Mouse (Mus musculus) cerebellum, adult (tissue): Measurements from ENCODE around the gene Clec10a.
"Not testable (repeated sequence)": the region's sequence is repeated elsewhere in the genome, so short reads cannot be mapped to it uniquely, and the experiment has no call there.

ENCODE experiments used
- ATAC-seq: cut with Nextera tagmentation; 2 replicates; pipeline ENCODE4 v1.9.2; 2017; ENCODE audit warnings: mild to moderate bottlenecking, moderate library complexity, mixed read lengths; ENCODE audit not compliant: insufficient number of reproducible peaks, low FRiP score, low TSS enrichment

The Clec10a gene

DNA sequence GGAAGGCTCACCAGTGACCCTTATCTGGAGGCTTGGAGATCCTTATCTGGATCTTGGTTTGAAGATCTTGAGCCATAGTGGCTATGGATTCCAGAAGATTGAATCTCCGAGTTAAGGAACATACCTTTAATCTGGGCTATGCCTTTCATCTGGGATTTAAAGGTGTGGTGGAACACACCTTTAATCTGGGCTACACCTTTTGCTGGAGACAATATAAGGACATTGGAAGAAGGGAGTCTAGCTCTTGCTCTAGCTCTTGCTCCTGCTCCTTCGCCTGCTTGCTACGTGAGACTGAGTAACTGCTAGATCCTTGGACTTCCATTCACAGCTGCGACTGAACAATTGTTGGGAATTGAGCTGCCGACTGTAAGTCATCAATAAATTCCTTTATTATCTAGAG, at the start of gene Clec10a:
Gene Clec10a (plus strand): TSS at position 301 of the 400 bp plus-strand sequence.
- not testable (repeated sequence) for ATAC-seq

DNA sequence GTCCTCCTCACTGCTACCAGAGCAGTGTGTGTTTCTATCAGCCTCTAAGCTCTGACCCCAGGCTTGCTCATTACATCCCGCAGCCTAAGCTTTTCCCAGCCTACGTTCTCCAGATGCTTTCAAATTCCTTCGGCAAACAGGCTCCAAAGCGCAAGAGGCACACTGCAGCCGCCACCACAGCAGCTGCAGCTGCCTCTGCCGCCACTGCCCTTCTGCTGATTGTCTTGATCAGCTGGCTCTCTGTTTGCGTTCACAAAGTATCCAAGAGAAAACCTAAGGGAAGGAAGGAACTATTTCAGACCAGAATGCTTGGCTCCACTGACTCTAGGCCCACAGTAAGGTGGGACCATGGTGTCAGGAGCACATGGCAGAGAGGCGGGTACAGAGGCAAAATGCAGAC, 48.9 kb upstream of the Clec10a start:
- ATAC-seq = no peak

DNA sequence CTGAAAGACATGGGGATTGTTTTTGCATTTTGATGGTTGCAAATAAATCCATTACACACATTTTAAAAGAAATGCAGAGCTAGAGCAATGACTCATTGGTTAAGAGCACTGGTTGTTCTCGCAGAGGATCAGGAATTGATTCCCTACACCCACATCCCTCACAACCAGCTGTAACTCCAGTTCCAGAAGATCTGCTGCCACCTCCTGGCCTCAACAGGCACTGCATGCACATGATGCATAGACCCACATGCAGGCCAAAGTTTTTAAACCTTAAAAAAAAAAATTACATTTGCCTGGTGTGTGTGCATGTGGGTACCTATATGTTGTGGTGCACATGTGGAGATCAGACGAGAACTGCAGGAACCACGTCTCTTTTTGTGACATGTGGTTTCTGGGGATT, 45.9 kb upstream of the Clec10a start:
- ATAC-seq = no peak

DNA sequence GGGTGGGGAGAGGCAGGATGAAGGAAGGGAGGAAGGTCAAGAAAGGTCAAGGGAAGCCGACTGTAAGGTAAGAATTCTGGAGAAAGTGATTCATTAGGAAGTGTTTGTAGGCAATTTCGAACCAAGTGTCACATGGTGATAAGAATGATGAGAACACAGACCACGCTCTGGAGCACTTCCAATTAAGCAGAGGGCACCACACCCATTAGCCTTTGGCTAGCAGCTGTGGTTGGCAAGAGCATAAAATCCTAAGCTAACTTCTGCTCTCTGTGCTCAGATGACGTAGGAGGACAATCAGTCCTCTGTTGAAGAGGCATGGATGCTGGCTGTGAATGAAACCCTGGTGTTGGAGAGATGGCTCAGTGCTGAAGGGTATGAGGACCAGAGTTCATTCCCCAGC, 41.4 kb upstream of the Clec10a start:
- ATAC-seq = no peak

DNA sequence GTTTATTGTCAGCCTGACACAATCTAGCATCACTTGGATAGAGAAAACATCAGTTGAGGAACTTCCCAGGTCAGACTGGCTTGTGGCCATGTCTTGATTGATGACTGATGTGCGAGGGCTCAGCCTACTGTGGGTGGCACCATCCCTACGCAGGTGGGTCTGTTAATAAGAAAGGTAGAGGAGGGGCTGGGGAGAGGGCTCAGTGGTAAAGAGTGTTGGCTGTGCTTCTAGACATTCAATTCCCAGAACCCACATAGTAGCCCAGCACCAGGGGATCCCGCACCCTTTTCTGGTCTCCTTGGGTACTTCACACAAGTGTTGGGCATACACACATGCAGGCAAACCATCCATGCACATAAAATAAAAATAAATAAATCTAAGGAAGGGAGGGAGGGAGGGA, 40.1 kb upstream of the Clec10a start:
- no peak for ATAC-seq

DNA sequence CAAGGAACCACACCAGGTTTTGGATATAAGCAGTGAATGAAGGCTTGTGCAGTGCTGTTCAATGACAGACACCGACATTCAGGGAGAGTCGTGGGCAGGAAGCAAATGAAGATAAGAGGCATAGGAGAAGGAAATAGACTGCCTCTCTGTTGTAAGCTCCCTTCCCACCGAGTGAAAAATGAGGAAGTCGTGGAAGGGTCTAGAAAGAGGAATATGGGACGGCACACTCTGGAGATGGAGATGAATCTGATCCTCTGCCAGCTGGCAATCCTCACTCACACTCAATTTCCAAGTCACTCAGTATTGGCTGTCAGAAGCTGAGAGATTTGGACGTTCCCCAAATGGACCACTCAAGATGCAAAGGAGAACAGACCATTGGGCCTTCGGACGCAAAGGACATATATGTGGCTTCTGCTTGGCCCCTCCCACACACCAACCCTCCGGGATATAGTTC, 26.0 kb upstream of the Clec10a start, which contains the start of gene Mgl2:
Gene Mgl2 (plus strand): TSS at position 404 of the 454 bp plus-strand sequence.
- ATAC-seq = no peak

DNA sequence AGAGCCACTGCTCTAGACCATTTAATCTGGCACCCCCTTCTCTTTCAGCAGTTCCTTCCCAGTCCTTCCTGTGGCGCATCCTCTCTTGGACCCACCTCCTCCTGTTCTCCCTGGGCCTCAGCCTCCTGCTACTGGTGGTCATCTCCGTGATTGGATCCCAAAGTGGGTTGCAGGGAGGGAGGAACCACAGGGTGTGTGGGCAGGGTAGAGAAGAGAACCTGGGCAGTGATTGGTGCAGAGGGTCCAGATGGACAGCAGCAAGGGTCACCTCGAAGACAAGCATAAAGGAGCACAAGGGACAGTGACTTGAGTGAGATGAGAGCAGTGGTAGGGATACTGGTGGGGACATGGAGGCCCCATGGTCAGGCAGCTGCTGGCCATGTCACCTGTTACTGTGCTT, 21.0 kb upstream of the Clec10a start:
- ATAC-seq = not testable (repeated sequence)

DNA sequence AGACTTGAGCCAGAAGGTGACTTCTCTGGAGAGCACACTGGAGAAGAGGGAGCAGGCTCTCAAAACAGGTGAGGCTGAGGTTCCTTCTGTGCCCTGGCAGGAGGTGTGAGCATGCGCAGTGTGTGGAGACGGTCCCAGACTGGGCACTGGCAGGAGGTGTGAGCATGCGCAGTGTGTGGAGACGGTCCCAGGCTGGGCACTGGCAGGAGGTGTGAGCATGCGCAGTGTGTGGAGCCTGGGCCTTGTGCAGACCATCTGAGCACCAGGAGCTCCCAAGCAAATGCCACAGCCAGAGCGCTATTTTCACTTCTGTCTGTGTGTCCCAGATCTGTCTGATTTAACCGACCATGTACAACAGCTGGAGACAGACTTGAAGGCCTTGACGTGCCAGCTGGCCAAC, 20.1 kb upstream of the Clec10a start:
- ATAC-seq = not testable (repeated sequence)

DNA sequence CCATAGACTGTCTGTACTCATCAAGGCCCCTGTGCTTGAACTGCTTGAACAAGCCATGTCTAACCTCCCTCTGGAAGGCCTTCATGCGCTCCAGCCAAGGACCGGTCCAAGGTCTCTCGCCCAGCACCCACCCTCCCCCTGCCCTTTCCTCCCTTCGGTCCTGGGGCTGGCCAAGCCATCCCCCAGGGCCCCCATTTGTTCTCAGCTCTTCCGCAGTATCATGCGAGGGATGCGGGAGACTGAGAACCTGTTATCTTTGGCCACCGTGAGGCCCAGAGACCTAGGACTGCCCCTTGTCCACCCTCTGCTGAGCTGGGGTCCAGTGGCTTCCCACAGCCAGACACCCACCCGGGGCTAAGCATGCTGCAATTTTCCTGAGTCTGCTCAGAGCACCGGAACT, 16.8 kb upstream of the Clec10a start:
- no peak for ATAC-seq

DNA sequence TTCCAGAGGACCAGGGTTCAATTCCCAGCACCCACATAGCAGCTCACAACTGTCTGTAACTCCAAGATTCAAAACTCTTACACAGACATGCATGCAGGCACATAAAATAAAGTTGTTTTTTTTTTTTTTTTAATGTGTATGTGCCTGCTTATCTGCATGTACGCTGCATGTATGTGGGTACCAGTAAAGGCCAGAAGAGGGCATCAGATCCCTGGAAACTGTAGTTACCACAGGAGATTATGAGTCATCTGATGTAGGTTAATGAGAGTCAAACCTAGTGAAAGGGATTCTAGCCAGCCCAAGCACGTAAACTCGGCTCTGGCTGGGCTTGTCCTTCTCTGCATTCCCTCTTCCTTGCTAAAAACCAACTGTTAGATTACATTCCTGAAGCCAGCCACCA, 4.9 kb upstream of the Clec10a start:
- no peak for ATAC-seq

DNA sequence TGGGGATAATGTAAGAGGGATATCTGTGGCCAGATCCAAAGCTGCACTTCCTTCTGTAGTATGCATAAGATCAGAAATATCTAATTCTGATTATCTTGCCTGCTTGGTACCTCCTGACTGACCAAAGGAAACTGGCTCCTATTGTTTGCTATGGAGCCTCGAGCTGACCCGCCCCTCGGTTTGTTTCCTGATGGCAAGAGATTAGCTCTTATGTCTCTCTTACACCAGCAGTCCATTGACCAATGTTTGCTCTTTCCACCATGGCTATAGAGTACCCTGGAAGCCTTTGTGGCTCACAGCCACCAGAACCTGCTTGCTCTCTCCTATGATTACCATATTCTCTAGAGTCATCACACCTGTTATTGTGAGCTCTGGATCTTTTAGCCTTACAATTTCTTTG, 6.3 kb downstream of the Clec10a start:
- no peak for ATAC-seq

DNA sequence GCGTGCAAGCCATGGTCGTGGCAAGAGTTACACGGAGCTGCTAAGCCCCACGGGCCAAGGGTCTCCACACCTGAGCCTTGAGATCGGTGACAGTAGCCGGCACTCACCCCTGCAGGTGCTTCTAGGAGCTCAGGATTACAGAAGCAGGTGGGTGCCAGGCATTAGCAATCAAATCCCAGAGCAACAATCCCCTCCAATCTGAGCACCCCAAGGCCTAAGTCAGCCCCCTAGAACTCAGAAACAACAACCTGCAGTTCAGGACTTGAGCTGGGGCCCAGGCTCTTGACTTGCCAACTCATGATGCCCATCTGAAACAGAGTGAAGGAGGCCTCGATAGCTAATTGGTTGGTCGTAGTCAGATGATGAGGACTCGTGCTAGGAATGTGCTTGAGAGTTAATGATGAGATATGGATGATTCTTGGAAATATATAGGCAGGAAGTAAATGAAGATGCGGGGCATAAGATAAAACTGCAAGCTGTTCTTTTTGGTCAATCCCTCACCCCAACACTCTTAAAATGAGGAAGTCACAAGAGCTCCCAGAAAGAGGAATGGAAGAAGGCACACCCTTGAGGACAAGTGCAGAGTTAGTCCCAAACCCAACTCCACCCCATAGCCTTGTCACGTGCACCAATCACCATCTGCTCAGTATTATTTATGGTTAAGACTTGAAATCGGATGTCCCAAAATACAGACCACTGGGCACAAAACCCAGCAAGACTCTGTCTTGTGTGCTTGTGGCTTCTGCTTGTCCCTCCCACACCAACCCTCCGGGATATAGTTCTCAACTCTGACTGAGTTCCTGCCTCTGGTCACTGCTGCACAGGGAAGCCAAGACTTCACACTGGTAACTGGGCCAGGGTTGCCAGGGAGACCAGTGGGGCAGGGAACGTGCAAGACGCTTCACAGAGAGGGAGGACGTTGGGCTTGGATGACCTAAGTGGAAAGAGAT, 10.2 kb downstream of the Clec10a start:
- no peak for ATAC-seq

DNA sequence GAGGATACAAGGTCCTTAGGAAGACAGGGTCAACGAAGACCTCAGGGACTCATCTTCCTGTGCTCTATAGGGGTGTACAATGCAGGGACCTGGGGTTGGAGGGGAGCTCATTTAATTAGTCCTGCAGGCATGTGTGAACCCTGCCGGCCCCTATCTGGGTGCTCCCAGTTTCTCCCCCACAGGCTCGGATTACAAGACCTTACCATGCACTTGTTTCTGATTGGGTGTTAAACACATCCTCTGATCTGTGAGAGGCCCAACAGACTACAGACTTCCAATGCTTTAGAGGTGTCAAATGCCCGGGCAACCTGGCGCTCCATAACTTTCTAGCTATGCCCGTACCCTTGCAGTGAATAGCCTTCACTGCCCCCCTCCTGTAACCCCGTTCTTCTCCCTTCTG, 12.1 kb downstream of the Clec10a start:
- no peak for ATAC-seq

DNA sequence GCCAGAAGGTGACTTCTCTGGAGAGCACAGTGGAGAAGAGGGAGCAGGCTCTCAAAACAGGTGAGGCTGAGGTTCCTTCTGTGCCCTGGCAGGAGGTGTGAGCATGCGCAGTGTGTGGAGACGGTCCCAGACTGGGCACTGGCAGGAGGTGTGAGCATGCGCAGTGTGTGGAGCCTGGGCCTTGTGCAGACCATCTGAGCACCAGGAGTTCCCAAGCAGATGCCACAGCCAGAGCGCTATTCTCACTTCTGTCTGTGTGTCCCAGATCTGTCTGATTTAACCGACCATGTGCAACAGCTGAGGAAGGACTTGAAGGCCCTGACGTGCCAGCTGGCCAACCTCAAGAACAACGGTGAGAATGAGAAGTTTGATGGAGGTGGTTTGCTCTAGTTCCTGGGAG, 13.5 kb downstream of the Clec10a start:
- ATAC-seq = not testable (repeated sequence)

DNA sequence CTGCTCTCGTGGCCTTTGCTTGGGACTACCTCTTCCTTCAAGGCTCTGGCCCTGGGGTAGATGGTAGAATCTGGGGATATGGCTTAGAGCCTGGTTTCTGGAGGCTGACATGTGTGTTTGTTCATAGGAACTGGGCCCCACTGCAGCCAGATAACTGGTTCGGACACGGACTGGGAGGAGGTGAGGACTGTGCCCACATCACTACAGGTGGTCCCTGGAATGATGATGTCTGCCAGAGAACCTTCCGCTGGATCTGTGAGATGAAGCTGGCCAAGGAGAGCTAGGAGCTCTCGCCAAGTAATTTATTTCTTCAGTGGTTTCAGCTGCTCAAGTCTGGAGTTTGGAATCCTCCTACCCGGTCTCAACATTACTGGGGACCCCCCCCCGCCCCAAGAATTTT, 14.3 kb downstream of the Clec10a start:
- no peak for ATAC-seq

DNA sequence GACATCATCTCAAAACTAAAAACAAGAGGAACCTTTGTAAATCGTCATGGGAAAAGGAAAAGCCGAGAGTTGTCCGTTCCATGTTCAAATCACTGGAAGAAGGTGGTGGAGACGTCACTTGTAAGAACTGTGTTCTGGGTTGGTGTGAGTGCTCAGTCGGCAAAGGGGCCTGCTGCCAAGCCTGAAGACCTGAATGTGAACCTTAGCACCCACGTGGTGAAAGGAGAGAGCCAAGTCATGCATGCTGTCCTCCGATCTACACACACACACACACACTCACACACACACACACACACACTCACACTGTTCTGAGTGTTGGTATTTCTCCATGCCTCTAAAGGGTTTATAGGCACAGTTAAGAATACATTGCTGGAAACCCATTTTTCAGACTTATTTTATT, 15.2 kb downstream of the Clec10a start:
- ATAC-seq = no peak

DNA sequence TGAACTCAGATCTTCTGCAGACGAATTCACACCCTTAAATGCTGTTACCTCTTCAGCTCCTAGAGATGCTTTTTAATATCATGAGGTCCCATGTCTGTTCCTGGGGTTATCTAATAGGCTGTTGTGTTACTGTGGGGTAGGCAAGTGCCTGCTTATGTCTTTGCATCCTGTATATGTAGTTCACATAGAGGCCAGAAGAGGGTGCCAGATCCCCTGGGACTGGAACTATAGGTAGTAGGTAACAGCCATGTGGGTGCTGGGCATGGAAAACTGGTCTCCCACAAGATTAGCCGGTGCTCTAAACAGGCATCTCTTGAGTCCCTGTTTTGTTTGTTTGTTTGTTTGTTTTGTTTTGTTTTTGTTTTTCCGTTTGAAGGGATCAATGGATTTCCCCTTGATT, 15.8 kb downstream of the Clec10a start:
- ATAC-seq = no peak

DNA sequence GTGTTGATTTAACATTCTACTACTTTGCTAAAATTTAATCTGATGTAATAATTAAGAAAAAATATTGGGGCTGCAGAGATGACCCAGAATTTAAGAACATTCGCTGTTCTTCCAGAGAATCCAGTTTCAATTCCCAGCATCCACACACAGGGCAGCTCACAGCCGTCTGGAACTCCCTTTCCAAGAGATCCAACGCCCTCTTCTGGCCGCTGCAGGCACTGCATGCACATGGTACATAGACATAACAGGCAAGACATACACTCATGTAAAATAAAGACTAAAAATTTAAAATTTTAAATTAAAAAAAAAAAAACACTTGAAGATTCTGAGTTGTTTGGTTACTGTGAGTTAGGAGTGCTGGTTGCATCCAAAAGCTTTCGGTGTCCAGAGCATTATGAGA, 16.3 kb downstream of the Clec10a start:
- ATAC-seq = no peak

DNA sequence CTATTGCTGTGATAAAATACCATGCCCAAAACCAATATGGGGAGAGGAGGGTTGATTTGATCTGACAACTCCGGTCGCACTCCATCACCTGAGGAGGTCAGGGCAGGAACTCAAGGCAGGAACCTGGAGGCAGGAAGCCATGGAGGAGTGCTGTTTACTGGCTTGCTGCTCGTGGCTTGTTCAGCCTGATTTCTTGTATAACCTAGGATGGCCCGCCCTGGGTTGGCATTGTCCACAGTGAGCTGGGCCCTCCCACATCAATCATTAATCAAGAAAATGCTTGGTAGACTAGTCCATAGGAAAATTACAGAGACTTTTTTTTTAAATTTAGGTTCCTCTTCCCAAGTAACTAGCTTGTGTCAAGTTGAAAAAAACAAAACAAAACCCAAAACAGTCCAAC, 18.5 kb downstream of the Clec10a start:
- ATAC-seq = no peak

DNA sequence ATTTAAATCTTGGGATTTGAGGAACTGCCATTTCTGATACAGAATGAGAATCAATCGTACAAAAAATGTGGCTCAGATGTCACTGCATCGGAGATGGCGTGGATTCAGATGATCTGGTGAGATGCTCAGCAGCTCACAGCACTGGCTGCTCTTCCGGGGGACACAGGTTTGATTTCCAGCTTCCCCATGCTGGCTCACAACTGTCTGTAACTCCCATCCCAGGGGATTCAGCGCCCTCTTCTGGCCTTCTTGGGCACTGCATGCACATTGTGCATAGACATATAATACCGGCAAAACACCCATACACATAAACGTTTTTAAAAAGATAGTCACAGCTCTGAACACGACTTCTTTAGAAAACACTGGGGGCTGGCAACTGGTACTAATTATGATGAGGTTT, 21.6 kb downstream of the Clec10a start:
- no peak for ATAC-seq

DNA sequence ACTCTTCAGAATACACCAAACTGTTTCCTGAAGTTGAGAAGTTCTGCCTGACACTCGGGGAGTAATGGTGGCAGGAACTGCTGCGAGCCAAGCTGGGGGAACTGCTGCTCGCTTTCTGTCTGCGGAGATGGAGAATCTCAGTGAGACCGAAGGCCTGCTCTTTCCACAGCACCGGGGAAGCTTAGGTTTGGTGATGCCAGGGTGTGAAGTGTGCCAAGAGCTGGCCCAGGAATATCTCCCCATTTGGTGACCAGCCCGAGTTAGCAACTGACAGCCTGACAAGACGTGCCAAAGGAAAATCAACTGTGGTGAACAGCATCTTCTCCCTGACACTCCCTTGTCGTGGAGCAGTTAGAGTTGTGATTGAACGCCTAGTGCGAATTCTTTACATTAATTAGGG, 22.3 kb downstream of the Clec10a start:
- no peak for ATAC-seq

DNA sequence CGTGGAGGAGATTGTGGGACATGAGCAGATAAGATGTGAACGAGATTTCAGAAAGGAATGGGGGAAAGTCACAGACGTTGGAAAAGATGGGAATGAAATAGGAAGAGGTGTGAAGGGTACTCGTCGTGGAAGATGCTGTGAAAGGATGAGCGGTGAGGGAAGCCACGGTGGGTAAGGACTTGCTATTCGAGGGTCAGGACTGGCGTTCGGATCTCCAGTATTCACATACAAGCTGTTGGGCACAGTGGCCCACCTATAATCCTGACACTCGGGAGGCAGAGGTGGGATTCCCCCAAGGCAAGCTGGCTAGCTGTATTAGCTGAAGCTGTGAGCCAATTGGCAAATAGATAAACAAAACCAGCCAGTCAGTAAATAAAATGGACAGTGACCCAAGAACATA, 22.8 kb downstream of the Clec10a start:
- no peak for ATAC-seq
